Mouse (Mus musculus): Measurements from ENCODE around the gene Prom1. TPM values are rescaled to one million over a fixed set of nuclear protein-coding genes. Genes with fewer than 3 reads are reported as not detected.

The Prom1 gene
- polyA plus RNA-seq, 1 experiment from 2014 or later = 138 TPM

DNA sequence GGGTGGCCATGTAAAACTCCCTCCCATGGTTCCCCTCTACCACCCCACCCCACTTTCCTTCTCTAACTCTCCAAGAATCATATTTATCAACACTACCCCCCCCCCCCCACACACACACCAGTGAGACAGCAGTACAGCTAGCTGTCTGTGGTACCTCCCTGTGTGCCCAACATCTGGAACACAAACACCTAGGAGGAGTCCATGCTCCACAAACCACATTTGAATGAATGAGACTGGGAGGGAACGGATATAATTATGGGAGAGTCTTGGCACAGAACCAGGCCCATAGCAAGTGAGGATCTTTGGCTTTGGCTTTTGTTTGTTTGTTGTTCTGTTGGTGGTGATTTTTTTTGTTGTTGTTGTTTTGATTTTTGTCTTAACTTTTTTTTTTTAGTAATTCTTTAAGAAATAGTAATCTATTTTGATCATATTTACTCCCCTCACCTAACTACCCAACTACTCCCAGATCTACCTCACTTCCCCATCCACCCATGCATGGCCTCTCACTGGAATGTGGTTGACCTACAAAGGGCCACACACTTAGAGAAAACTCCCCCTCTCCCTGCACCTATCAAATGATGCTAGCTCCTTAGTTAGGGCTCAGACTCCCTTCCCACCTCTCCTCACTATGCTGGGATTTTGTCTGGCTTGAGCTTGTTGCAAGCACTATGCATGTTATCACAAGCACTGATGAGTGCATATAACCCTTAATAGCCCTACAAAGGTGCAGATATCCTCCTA, 124.8 kb downstream of the Prom1 start:
- DNase-seq (ENCODE audit: low spot score) (no peak), ATAC-seq (replicated peaks; ENCODE audit: low FRiP score) (no peak)
- no peaks in the 10 kb centered on the region for H3K36me3 ChIP-seq (ENCODE audit: control insufficient read depth, insufficient read depth, low read length)
- H3K27ac ChIP-seq (ENCODE audit: low read depth, low read length) = no peak overlapping the region
- WGBS = 89% methylated on average over 1 of the region's 1 CpGs
- no peak overlapping the region for H3K9ac ChIP-seq (ENCODE audit: low read length)
- no peaks in the 10 kb centered on the region for H3K27me3 ChIP-seq (ENCODE audit: control insufficient read depth, insufficient read depth, low read length)
- no peak overlapping the region for H3K4me3 ChIP-seq (ENCODE audit: low read depth, low read length)
- H3K9me3 ChIP-seq (ENCODE audit: control insufficient read depth, low read length) = no peaks in the 10 kb centered on the region
- H3K4me1 ChIP-seq (replicated peaks; ENCODE audit: control insufficient read depth, insufficient read depth, low read length) = no peaks in the 10 kb centered on the region
- no peak overlapping the region for H3K4me2 ChIP-seq (ENCODE audit: low read depth, low read length, severe bottlenecking)

DNA sequence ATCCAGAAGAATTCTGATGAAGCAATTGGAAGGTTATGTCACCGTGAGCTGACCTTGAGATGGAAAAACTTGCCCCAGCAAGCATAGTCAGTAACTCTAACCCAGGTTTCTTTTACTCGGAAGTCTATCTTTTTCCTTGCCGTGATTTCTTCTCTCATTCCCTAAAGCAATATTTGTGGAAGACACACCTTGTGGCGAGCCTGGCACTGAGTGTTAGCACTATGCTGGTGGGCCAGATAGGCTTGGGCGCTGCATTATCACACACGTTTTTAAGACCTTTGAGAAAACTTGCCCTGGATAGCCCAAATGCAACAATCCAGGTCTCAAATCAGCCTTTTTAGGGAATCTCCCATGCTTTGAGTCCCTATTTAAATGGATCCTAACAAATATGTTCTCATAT, 127.7 kb downstream of the Prom1 start:
- no peak overlapping the region for H3K4me3 ChIP-seq (ENCODE audit: low read depth, low read length)
- ATAC-seq (replicated peaks; ENCODE audit: low FRiP score) = no peak

GRCm38 (mm10) chr5:43971156-43971555, 130.7 kb downstream of the Prom1 start:
- DNase-seq (ENCODE audit: low spot score) (no peak), ATAC-seq (replicated peaks; ENCODE audit: low FRiP score) (no peak)
- Histone ChIP-seq H3K27me3 (ENCODE audit: control insufficient read depth, insufficient read depth, low read length) (no peaks in the 10 kb centered on the region), H3K27ac (ENCODE audit: low read depth, low read length) (no peak overlapping the region), H3K4me1 (replicated peaks; ENCODE audit: control insufficient read depth, insufficient read depth, low read length) (no peaks in the 10 kb centered on the region), H3K36me3 (ENCODE audit: control insufficient read depth, insufficient read depth, low read length) (no peaks in the 10 kb centered on the region), H3K9ac (ENCODE audit: low read length) (no peak overlapping the region), H3K4me3 (ENCODE audit: low read depth, low read length) (no peak overlapping the region), H3K9me3 (ENCODE audit: control insufficient read depth, low read length) (no peaks in the 10 kb centered on the region), H3K4me2 (ENCODE audit: low read depth, low read length, severe bottlenecking) (no peak overlapping the region)
- WGBS = 78% methylated on average over 2 of the region's 2 CpGs

More for the DNA sequence above, 127.7 kb downstream of the Prom1 start:
- Histone ChIP-seq H3K27me3 (ENCODE audit: control insufficient read depth, insufficient read depth, low read length) (no peaks in the 10 kb centered on the region), H3K36me3 (ENCODE audit: control insufficient read depth, insufficient read depth, low read length) (no peaks in the 10 kb centered on the region), H3K9ac (ENCODE audit: low read length) (no peak overlapping the region), H3K4me1 (replicated peaks; ENCODE audit: control insufficient read depth, insufficient read depth, low read length) (no peaks in the 10 kb centered on the region), H3K9me3 (ENCODE audit: control insufficient read depth, low read length) (no peaks in the 10 kb centered on the region), H3K4me2 (ENCODE audit: low read depth, low read length, severe bottlenecking) (no peak overlapping the region), H3K27ac (ENCODE audit: low read depth, low read length) (no peak overlapping the region)
- no peak for DNase-seq (ENCODE audit: low spot score)
- WGBS = 92% methylated on average over 6 of the region's 6 CpGs

- 83% methylated on average over 2 of the region's 2 CpGs for WGBS
- ATAC-seq (replicated peaks; ENCODE audit: low FRiP score) (no peak), DNase-seq (ENCODE audit: low spot score) (no peak)
- no peaks in the 10 kb centered on the region for H3K9me3 ChIP-seq (ENCODE audit: control insufficient read depth, low read length)
- no peak overlapping the region for H3K9ac ChIP-seq (ENCODE audit: low read length)
- H3K4me1 ChIP-seq (replicated peaks; ENCODE audit: control insufficient read depth, insufficient read depth, low read length) = no peaks in the 10 kb centered on the region
- H3K4me3 ChIP-seq (ENCODE audit: low read depth, low read length) = no peak overlapping the region
- H3K4me2 ChIP-seq (ENCODE audit: low read depth, low read length, severe bottlenecking) = no peak overlapping the region
- no peak overlapping the region for H3K27ac ChIP-seq (ENCODE audit: low read depth, low read length)
- H3K36me3 ChIP-seq (ENCODE audit: control insufficient read depth, insufficient read depth, low read length) = no peaks in the 10 kb centered on the region
- H3K27me3 ChIP-seq (ENCODE audit: control insufficient read depth, insufficient read depth, low read length) = no peaks in the 10 kb centered on the region
Measured at GRCm38 (mm10) chr5:43970532-43970931, 131.3 kb downstream of the Prom1 start.

- H3K9ac ChIP-seq (ENCODE audit: low read length) = no peak overlapping the region
- no peaks in the 10 kb centered on the region for H3K9me3 ChIP-seq (ENCODE audit: control insufficient read depth, low read length)
- no peaks in the 10 kb centered on the region for H3K27me3 ChIP-seq (ENCODE audit: control insufficient read depth, insufficient read depth, low read length)
- no peaks in the 10 kb centered on the region for H3K4me1 ChIP-seq (replicated peaks; ENCODE audit: control insufficient read depth, insufficient read depth, low read length)
- no peaks in the 10 kb centered on the region for H3K36me3 ChIP-seq (ENCODE audit: control insufficient read depth, insufficient read depth, low read length)
- ATAC-seq (replicated peaks; ENCODE audit: low FRiP score) = no peak
- no peak overlapping the region for H3K4me2 ChIP-seq (ENCODE audit: low read depth, low read length, severe bottlenecking)
- H3K4me3 ChIP-seq (ENCODE audit: low read depth, low read length) = no peak overlapping the region
- DNase-seq (ENCODE audit: low spot score) = no peak
- 65% methylated on average over 2 of the region's 2 CpGs for WGBS
- no peak overlapping the region for H3K27ac ChIP-seq (ENCODE audit: low read depth, low read length)
Measured at GRCm38 (mm10) chr5:43968634-43969033, 133.2 kb downstream of the Prom1 start.

- 94% methylated on average over 3 of the region's 3 CpGs for WGBS
- DNase-seq (ENCODE audit: low spot score) = no peak
- Histone ChIP-seq H3K9me3 (ENCODE audit: control insufficient read depth, low read length) (no peaks in the 10 kb centered on the region), H3K27ac (ENCODE audit: low read depth, low read length) (no peak overlapping the region), H3K4me1 (replicated peaks; ENCODE audit: control insufficient read depth, insufficient read depth, low read length) (no peaks in the 10 kb centered on the region), H3K4me2 (ENCODE audit: low read depth, low read length, severe bottlenecking) (no peak overlapping the region), H3K4me3 (ENCODE audit: low read depth, low read length) (no peak overlapping the region), H3K27me3 (ENCODE audit: control insufficient read depth, insufficient read depth, low read length) (no peaks in the 10 kb centered on the region), H3K9ac (ENCODE audit: low read length) (no peak overlapping the region), H3K36me3 (ENCODE audit: control insufficient read depth, insufficient read depth, low read length) (no peaks in the 10 kb centered on the region)
- ATAC-seq (replicated peaks; ENCODE audit: low FRiP score) = no peak
Measured at GRCm38 (mm10) chr5:43961056-43961455, 140.8 kb downstream of the Prom1 start.

- Histone ChIP-seq H3K36me3 (ENCODE audit: control insufficient read depth, insufficient read depth, low read length) (no peaks in the 10 kb centered on the region), H3K9me3 (ENCODE audit: control insufficient read depth, low read length) (no peaks in the 10 kb centered on the region), H3K4me3 (ENCODE audit: low read depth, low read length) (no peak overlapping the region), H3K27me3 (ENCODE audit: control insufficient read depth, insufficient read depth, low read length) (no peaks in the 10 kb centered on the region), H3K27ac (ENCODE audit: low read depth, low read length) (no peak overlapping the region), H3K4me2 (ENCODE audit: low read depth, low read length, severe bottlenecking) (no peak overlapping the region), H3K9ac (ENCODE audit: low read length) (no peak overlapping the region), H3K4me1 (replicated peaks; ENCODE audit: control insufficient read depth, insufficient read depth, low read length) (no peaks in the 10 kb centered on the region)
- DNase-seq (ENCODE audit: low spot score) (no peak), ATAC-seq (replicated peaks; ENCODE audit: low FRiP score) (no peak)
- 83% methylated on average over 3 of the region's 3 CpGs for WGBS
Measured at GRCm38 (mm10) chr5:43959884-43960440, 141.9 kb downstream of the Prom1 start.

- no peak overlapping the region for H3K4me3 ChIP-seq (ENCODE audit: low read depth, low read length)
- peaks cover 4% of the 10 kb centered on the region; the same call in 1 of the 2 replicates for H3K4me1 ChIP-seq (replicated peaks; ENCODE audit: control insufficient read depth, insufficient read depth, low read length)
- H3K36me3 ChIP-seq (ENCODE audit: control insufficient read depth, insufficient read depth, low read length) = no peaks in the 10 kb centered on the region
- no peaks in the 10 kb centered on the region for H3K27me3 ChIP-seq (ENCODE audit: control insufficient read depth, insufficient read depth, low read length)
- no peaks in the 10 kb centered on the region for H3K9me3 ChIP-seq (ENCODE audit: control insufficient read depth, low read length)
- no peak overlapping the region for H3K4me2 ChIP-seq (ENCODE audit: low read depth, low read length, severe bottlenecking)
- H3K27ac ChIP-seq (ENCODE audit: low read depth, low read length) = no peak overlapping the region
- ATAC-seq (replicated peaks; ENCODE audit: low FRiP score) (no peak), DNase-seq (ENCODE audit: low spot score) (no peak)
- H3K9ac ChIP-seq (ENCODE audit: low read length) = no peak overlapping the region
- WGBS = 72% methylated on average over 1 of the region's 1 CpGs
Measured at GRCm38 (mm10) chr5:43953241-43953640, 148.6 kb downstream of the Prom1 start.
